Mouse (Mus musculus): Measurements from ENCODE around the gene Mocs1. TPM values are rescaled to one million over a fixed set of nuclear protein-coding genes. Genes with fewer than 3 reads are reported as not detected.
A peak's percentile ranks its signal among the peaks of the same experiment; 100 is the strongest.

Mocs1 gene
- polyA plus RNA-seq, 1 experiment from 2014 or later: 7.7 TPM

GRCm38 (mm10) chr17:49412974-49413373, 15.2 kb upstream of the Mocs1 start:
- H3K27ac ChIP-seq (ENCODE audit: low read length): no peak overlapping the region
- H3K4me3 ChIP-seq (ENCODE audit: low read length): no peak overlapping the region
- no peak overlapping the region for H3K4me2 ChIP-seq (replicated peaks; ENCODE audit: low read depth, low read length)
- 91% methylated on average over 5 of the region's 5 CpGs for WGBS
- ATAC-seq (ENCODE audit: low FRiP score, low TSS enrichment): no peak
- no peaks in the 10 kb centered on the region for H3K4me1 ChIP-seq (ENCODE audit: insufficient read depth, low read length)
- H3K36me3 ChIP-seq (ENCODE audit: insufficient read depth, low read length): no peaks in the 10 kb centered on the region
- no peaks in the 10 kb centered on the region for H3K9me3 ChIP-seq (ENCODE audit: low read length)
- no peak overlapping the region for H3K9ac ChIP-seq (replicated peaks; ENCODE audit: low read length)
- H3K27me3 ChIP-seq (ENCODE audit: insufficient read depth, low read length): no peaks in the 10 kb centered on the region

DNA sequence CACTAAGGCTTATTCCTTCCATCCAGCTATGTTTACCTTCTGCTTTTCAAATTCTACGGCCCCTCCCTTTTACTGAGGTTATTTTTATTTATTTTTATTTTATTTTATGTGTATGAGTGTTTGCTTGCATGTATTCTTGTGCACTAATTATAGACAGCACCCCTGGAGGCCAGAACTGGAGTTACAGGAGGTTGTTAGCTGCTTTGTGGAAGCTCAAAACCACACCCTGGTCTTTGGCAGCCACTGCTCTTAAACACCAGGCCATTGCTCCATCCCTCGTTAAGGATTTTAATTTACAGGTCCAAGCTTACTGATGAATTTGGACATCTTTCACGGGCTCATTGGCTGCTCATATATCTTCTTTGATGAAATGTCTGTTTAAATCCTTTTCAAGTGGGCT, 14.6 kb upstream of the Mocs1 start:
- no peaks in the 10 kb centered on the region for H3K27me3 ChIP-seq (ENCODE audit: insufficient read depth, low read length)
- no peak overlapping the region for H3K4me2 ChIP-seq (replicated peaks; ENCODE audit: low read depth, low read length)
- no peak for ATAC-seq (ENCODE audit: low FRiP score, low TSS enrichment)
- H3K4me3 ChIP-seq (ENCODE audit: low read length): no peak overlapping the region
- H3K9ac ChIP-seq (replicated peaks; ENCODE audit: low read length): no peak overlapping the region
- H3K27ac ChIP-seq (ENCODE audit: low read length): no peak overlapping the region
- no peaks in the 10 kb centered on the region for H3K36me3 ChIP-seq (ENCODE audit: insufficient read depth, low read length)
- H3K9me3 ChIP-seq (ENCODE audit: low read length): no peaks in the 10 kb centered on the region
- WGBS: 52% methylated on average over 3 of the region's 3 CpGs
- no peaks in the 10 kb centered on the region for H3K4me1 ChIP-seq (ENCODE audit: insufficient read depth, low read length)

DNA sequence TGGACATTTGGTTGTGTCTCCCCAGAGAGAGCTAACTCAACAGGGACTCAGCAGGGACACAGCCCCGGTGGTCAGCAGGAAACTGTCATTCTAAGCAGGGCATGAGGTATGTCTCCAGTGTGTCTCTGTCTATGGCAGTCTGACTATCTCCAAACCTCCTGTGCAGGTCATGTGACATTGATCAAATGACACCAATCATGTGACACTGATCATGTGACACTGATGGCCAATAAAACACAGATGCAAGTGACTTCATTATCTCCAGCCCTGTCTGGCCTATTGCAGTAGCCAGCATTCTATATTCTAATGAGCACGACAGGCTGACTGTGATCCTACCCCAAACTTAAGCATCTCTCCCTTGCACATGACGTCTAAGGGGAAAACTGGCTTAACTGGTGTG, 11.9 kb upstream of the Mocs1 start:
- Histone ChIP-seq H3K4me3 (ENCODE audit: low read length) (no peak overlapping the region), H3K4me1 (ENCODE audit: insufficient read depth, low read length) (no peaks in the 10 kb centered on the region), H3K27ac (ENCODE audit: low read length) (no peak overlapping the region), H3K9me3 (ENCODE audit: low read length) (no peaks in the 10 kb centered on the region), H3K36me3 (ENCODE audit: insufficient read depth, low read length) (no peaks in the 10 kb centered on the region), H3K27me3 (ENCODE audit: insufficient read depth, low read length) (no peaks in the 10 kb centered on the region), H3K4me2 (replicated peaks; ENCODE audit: low read depth, low read length) (no peak overlapping the region), H3K9ac (replicated peaks; ENCODE audit: low read length) (no peak overlapping the region)
- no peak for ATAC-seq (ENCODE audit: low FRiP score, low TSS enrichment)
- 73% methylated on average over 3 of the region's 3 CpGs for WGBS

DNA sequence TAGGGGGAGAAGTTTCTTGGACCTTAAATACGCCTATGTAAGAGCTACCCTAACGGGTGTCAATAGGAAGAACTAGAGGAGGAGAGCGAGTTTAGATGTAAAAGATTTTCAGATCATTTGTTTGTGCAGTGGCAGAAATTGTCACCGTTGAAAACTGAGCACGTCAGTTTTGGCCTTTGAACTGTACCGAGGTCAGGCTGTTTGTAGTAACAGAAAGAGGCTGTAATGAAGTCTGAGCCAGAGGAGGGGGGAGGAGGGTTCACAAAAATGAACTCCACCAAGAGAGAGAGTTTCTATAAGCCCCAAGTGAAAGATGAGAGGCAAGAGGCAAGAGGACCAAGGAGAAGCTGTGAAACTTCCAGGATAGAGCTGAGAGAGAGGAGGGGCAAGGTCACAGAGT, 8.3 kb upstream of the Mocs1 start:
- Histone ChIP-seq H3K9me3 (ENCODE audit: low read length) (no peaks in the 10 kb centered on the region), H3K27ac (ENCODE audit: low read length) (no peak overlapping the region), H3K36me3 (ENCODE audit: insufficient read depth, low read length) (no peaks in the 10 kb centered on the region), H3K4me3 (ENCODE audit: low read length) (no peak overlapping the region), H3K4me1 (ENCODE audit: insufficient read depth, low read length) (no peaks in the 10 kb centered on the region), H3K9ac (replicated peaks; ENCODE audit: low read length) (no peak overlapping the region), H3K4me2 (replicated peaks; ENCODE audit: low read depth, low read length) (no peak overlapping the region), H3K27me3 (ENCODE audit: insufficient read depth, low read length) (no peaks in the 10 kb centered on the region)
- no peak for ATAC-seq (ENCODE audit: low FRiP score, low TSS enrichment)
- 42% methylated on average over 6 of the region's 6 CpGs for WGBS

DNA sequence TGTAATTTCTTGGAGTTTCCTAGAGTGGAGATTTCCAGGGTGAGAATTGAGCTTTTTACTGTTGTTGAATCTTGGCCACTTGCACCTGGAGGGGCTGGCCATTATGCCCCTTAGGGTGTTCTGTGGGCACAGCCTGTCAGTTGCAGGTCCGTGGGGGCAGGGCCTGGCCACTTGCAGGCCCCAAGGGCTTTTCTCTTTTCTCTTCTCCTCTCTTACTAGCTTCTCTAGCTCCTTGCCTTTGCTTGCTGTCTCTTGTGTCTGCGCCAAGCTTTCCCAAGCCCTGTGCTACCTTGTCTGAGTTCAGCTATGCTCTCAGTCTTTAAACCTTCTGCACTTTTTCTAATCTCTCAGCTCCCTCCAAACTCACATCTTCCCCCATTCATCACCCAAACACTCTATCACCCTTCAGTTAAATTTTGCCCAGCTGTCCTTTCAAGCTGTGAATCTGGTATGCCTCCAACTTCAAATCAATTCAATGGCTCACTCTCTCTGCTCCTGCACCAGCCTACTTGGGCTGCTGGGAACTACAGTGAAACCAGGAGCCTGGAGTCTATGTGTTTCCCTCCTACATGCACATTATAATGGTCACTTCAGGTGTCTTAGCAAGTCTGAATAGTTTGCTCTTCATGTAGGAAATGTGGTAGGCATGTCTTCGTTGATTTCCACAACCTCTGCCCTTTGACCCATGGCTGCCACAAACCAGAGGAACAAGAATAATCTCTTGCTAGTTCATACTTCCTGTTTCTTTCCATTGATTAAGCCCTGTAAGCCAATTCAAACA, 5.7 kb upstream of the Mocs1 start:
- Histone ChIP-seq H3K9me3 (ENCODE audit: low read length) (no peaks in the 10 kb centered on the region), H3K27ac (ENCODE audit: low read length) (no peak overlapping the region), H3K27me3 (ENCODE audit: insufficient read depth, low read length) (no peaks in the 10 kb centered on the region), H3K4me1 (ENCODE audit: insufficient read depth, low read length) (no peaks in the 10 kb centered on the region), H3K4me3 (ENCODE audit: low read length) (no peak overlapping the region), H3K36me3 (ENCODE audit: insufficient read depth, low read length) (no peaks in the 10 kb centered on the region), H3K9ac (replicated peaks; ENCODE audit: low read length) (no peak overlapping the region), H3K4me2 (replicated peaks; ENCODE audit: low read depth, low read length) (no peak overlapping the region)
- ATAC-seq (ENCODE audit: low FRiP score, low TSS enrichment): no peak
- 74% methylated on average over 3 of the region's 3 CpGs for WGBS

DNA sequence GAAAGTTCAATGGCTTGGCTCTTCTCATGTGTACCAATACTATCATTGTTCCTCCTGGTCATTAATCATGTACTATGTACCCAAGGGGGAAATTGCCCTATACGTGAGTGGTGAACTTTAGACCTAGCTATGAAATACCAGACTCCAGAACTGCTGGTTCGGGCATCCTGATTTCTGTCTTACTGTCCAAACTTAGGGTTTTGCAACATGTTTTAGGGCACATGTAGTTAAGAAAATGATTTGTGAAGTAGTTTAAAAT, 5.2 kb upstream of the Mocs1 start:
- no peak overlapping the region for H3K9ac ChIP-seq (replicated peaks; ENCODE audit: low read length)
- H3K4me2 ChIP-seq (replicated peaks; ENCODE audit: low read depth, low read length): no peak overlapping the region
- WGBS: 77% methylated on average over 2 of the region's 2 CpGs
- no peak overlapping the region for H3K4me3 ChIP-seq (ENCODE audit: low read length)
- no peak overlapping the region for H3K27ac ChIP-seq (ENCODE audit: low read length)
- no peak for ATAC-seq (ENCODE audit: low FRiP score, low TSS enrichment)
- H3K27me3 ChIP-seq (ENCODE audit: insufficient read depth, low read length): no peaks in the 10 kb centered on the region
- no peaks in the 10 kb centered on the region for H3K9me3 ChIP-seq (ENCODE audit: low read length)
- peaks cover 4% of the 10 kb centered on the region; the same call in 1 of the 2 replicates for H3K4me1 ChIP-seq (ENCODE audit: insufficient read depth, low read length)
- no peaks in the 10 kb centered on the region for H3K36me3 ChIP-seq (ENCODE audit: insufficient read depth, low read length)

DNA sequence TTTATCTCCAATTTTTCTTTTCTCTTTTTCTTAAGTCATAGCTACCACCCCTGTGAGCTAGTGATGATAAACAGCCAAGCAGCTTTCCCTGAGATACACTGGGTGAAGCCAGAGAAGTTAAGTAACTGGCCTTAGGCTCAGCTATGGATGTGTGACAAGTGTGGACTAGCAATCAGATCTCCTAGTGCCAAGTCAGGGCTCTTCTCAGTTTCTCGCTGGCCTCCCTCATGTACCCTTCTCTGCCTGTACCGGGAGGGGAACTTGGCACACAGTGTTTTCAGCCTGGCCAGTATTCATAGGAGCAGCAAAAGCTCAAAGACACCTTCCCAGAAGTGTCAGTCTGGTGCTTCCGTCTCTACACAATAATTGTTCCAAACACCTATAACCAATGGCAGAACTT, 4.3 kb upstream of the Mocs1 start:
- Histone ChIP-seq H3K27me3 (ENCODE audit: insufficient read depth, low read length) (no peaks in the 10 kb centered on the region), H3K9ac (replicated peaks; ENCODE audit: low read length) (no peak overlapping the region), H3K4me1 (ENCODE audit: insufficient read depth, low read length) (peaks cover 7% of the 10 kb centered on the region), H3K27ac (ENCODE audit: low read length) (no peak overlapping the region), H3K4me2 (replicated peaks; ENCODE audit: low read depth, low read length) (no peak overlapping the region), H3K4me3 (ENCODE audit: low read length) (no peak overlapping the region), H3K9me3 (ENCODE audit: low read length) (no peaks in the 10 kb centered on the region), H3K36me3 (ENCODE audit: insufficient read depth, low read length) (no peaks in the 10 kb centered on the region)
- ATAC-seq (ENCODE audit: low FRiP score, low TSS enrichment): no peak
- WGBS: 94% methylated on average over 3 of the region's 3 CpGs

DNA sequence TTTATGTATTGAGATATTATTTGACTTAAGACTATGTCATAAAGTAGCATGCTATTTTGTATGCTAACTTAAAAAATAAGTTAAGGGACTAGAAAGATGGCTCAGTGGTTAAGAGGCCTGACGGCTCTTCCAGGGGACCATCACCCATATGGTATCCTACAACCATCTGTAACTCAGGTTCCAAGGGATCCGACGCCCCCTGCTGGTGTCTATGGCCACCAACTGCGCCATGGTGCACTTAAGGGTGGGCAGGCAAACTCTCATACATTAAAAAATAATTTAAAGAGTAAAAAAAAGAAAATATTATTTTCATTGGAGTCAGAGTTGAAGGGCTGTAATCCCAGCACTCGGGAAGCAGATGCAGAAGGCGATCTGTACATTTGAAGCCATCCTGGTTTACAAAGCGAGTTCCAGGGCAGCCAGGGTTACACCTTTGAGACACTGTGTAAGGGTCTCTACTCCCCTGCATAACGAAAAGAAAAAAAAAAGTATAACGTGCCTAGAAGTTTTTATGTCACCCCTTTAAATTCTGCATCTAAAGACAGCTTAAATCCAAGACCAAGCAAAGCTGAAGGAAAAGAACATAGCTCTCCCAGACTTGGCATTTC, 427 bp upstream of the Mocs1 start:
- H3K27me3 ChIP-seq (ENCODE audit: insufficient read depth, low read length): no peaks in the 10 kb centered on the region
- no peaks in the 10 kb centered on the region for H3K36me3 ChIP-seq (ENCODE audit: insufficient read depth, low read length)
- no peak overlapping the region for H3K27ac ChIP-seq (ENCODE audit: low read length)
- peak overlapping the region; percentile 67 for H3K4me3 ChIP-seq (ENCODE audit: low read length)
- H3K4me1 ChIP-seq (ENCODE audit: insufficient read depth, low read length): peaks cover 32% of the 10 kb centered on the region
- peak overlapping the region; percentile 80 for H3K4me2 ChIP-seq (replicated peaks; ENCODE audit: low read depth, low read length)
- WGBS: 22% methylated on average over 9 of the region's 9 CpGs
- peak; percentile 20 for ATAC-seq (ENCODE audit: low FRiP score, low TSS enrichment)
- no peak overlapping the region for H3K9ac ChIP-seq (replicated peaks; ENCODE audit: low read length)
- no peaks in the 10 kb centered on the region for H3K9me3 ChIP-seq (ENCODE audit: low read length)

- WGBS: 23% methylated on average over 13 of the region's 13 CpGs
- H3K27ac ChIP-seq (ENCODE audit: low read length): peak overlapping the region; percentile 70; the same call in 1 of the 2 replicates
Observed at GRCm38 (mm10) chr17:49428751-49429415, 721 bp downstream of the Mocs1 start.

More at GRCm38 (mm10) chr17:49428751-49429415, 721 bp downstream of the Mocs1 start:
- no peaks in the 10 kb centered on the region for H3K9me3 ChIP-seq (ENCODE audit: low read length)
- H3K27me3 ChIP-seq (ENCODE audit: insufficient read depth, low read length): no peaks in the 10 kb centered on the region
- ATAC-seq (ENCODE audit: low FRiP score, low TSS enrichment): peak; percentile 46; the same call in 1 of the 2 replicates
- H3K9ac ChIP-seq (replicated peaks; ENCODE audit: low read length): peak overlapping the region; percentile 80
- peak overlapping the region; percentile 67 for H3K4me3 ChIP-seq (ENCODE audit: low read length)
- peaks cover 35% of the 10 kb centered on the region for H3K4me1 ChIP-seq (ENCODE audit: insufficient read depth, low read length)
- peak overlapping the region; percentile 80 for H3K4me2 ChIP-seq (replicated peaks; ENCODE audit: low read depth, low read length)
- peaks cover 6% of the 10 kb centered on the region; the same call in 1 of the 2 replicates for H3K36me3 ChIP-seq (ENCODE audit: insufficient read depth, low read length)
